Mouse (Mus musculus) heart, embryonic 11.5 days (tissue): ENCODE data around the gene Hoxa11. TPM values are rescaled to one million over a fixed set of nuclear protein-coding genes. Genes with fewer than 3 reads are reported as not detected.

Source experiments
- ATAC-seq: fragments of 200-750 bp; cut with Nextera tagmentation; replicated peaks from 2 replicates; pipeline ENCODE4 v1.8.0; 2017; ENCODE audit warnings: moderate library complexity; ENCODE audit not compliant: insufficient number of reproducible peaks, low FRiP score, low TSS enrichment
- H3K27ac ChIP-seq: fragments of 300-500 bp; sonication (generic); 2 replicates; pipeline ENCODE4 v1.5.1; 2014; ENCODE audit warnings: mild to moderate bottlenecking, low read depth, low read length
- H3K27me3 ChIP-seq: fragments of 300-500 bp; sonication (generic); 2 replicates; pipeline ENCODE4 v1.6.1; 2014; ENCODE audit warnings: mild to moderate bottlenecking, low read length, mixed read lengths; ENCODE audit not compliant: control insufficient read depth, insufficient read depth
- H3K36me3 ChIP-seq: fragments of 300-500 bp; sonication (generic); 2 replicates; pipeline ENCODE4 v1.6.1; 2014; ENCODE audit warnings: mild to moderate bottlenecking, low read length, moderate library complexity, mixed read lengths; ENCODE audit not compliant: control insufficient read depth, insufficient read depth
- H3K4me1 ChIP-seq: fragments of 300-500 bp; sonication (generic); 2 replicates; pipeline ENCODE4 v1.6.1; 2014; ENCODE audit warnings: low read length; ENCODE audit not compliant: control insufficient read depth, insufficient read depth
- H3K4me2 ChIP-seq: fragments of 300-500 bp; sonication (generic); 2 replicates; pipeline ENCODE4 v1.6.1; 2014; ENCODE audit warnings: mild to moderate bottlenecking, moderate library complexity
- H3K4me3 ChIP-seq: fragments of 300-500 bp; sonication (generic); 2 replicates; pipeline ENCODE4 v1.5.1; 2014; ENCODE audit warnings: low read depth, low read length
- H3K9ac ChIP-seq: fragments of 300-500 bp; sonication (generic); 2 replicates; pipeline ENCODE4 v1.6.1; 2014; ENCODE audit warnings: mild to moderate bottlenecking, low read depth, low read length, moderate library complexity
- H3K9me3 ChIP-seq: fragments of 300-500 bp; sonication (generic); replicated peaks from 2 replicates; pipeline ENCODE4 v1.6.1; 2016; ENCODE audit warnings: low read length; ENCODE audit not compliant: control insufficient read depth
- WGBS: fragments of 180-500 bp; shearing (Covaris S2); extraction: QIAGEN DNeasy Blood & Tissue Kit; methylation state at CpG from one replicate; pipeline ENCODE4 v1.1.7; 2014; ENCODE audit not compliant: insufficient replicate concordance; 5-methylcytosine and 5-hydroxymethylcytosine counted together
- polyA plus RNA-seq: library from polyadenylated mRNA; unstranded; fragments of >200 nt; fragmentation: Nextera tagmentation; extraction: Ambion mirVana; gene quantifications from 2 replicates; pipeline ENCODE4 v1.2.1, GENCODE M21; 2014

The Hoxa11 gene
- polyA plus RNA-seq, 1 experiment from 2014 or later: not detected

DNA sequence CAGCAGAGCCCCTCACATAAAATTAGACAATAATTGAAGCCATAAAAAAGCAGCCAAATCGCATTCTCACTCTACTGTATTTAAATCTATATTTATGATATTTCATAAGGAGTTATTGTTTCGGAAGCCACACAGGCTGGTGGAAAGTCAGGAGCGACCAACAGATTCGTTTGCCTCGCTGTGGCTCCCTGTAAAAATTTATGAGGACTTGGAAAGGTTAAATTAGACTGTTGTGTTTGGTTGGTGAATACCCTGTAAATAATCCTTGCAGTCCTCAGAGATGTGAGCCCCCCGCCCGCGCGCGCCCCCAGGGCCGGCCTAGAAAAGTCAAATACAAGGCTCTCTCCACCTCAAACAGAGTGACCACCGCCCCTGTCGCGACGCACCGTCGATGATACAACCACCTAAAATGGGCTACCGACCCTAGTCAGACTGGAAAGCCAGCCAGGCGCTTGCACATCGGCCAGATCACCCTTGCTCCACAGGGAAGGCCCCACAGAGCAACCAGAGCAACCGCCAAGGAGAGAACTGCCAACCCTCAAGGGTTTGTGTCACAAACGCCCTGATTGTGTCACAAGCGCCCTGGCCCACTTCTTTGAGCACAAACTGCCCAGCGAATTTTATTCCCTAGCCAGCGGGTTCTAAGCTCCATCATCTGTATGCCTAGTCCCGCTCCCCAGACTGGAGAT lies 18.9 kb downstream of the Hoxa11 start:
- no peaks in the 10 kb centered on the region for H3K36me3 ChIP-seq
- H3K9me3 ChIP-seq: no peaks in the 10 kb centered on the region
- no peak overlapping the region for H3K9ac ChIP-seq
- ATAC-seq: no peak
- H3K4me3 ChIP-seq: no peak overlapping the region
- WGBS: 2% methylated on average over 26 of the region's 26 CpGs
- peaks cover 5% of the 10 kb centered on the region; the same call in 1 of the 2 replicates for H3K4me1 ChIP-seq
- peaks cover 95% of the 10 kb centered on the region for H3K27me3 ChIP-seq
- H3K27ac ChIP-seq: no peak overlapping the region
- no peak overlapping the region for H3K4me2 ChIP-seq

- Histone ChIP-seq H3K9ac (no peak overlapping the region), H3K27ac (no peak overlapping the region), H3K4me2 (no peak overlapping the region), H3K27me3 (peaks cover 97% of the 10 kb centered on the region), H3K9me3 (no peaks in the 10 kb centered on the region), H3K4me3 (no peak overlapping the region), H3K4me1 (peaks cover 5% of the 10 kb centered on the region; the same call in 1 of the 2 replicates), H3K36me3 (no peaks in the 10 kb centered on the region)
- 4% methylated on average over 69 of the region's 69 CpGs for WGBS
- no peak for ATAC-seq
These were observed 19.7 kb downstream of the Hoxa11 start for GRCm38 (mm10) chr6:52225612-52226568.

- peaks cover 97% of the 10 kb centered on the region for H3K27me3 ChIP-seq
- no peak overlapping the region for H3K4me3 ChIP-seq
- H3K4me2 ChIP-seq: no peak overlapping the region
- no peak overlapping the region for H3K9ac ChIP-seq
- no peaks in the 10 kb centered on the region for H3K9me3 ChIP-seq
- H3K27ac ChIP-seq: no peak overlapping the region
- ATAC-seq: no peak
- under 1% methylated on average over 35 of the region's 36 CpGs for WGBS
- peaks cover 5% of the 10 kb centered on the region; the same call in 1 of the 2 replicates for H3K4me1 ChIP-seq
- H3K36me3 ChIP-seq: no peaks in the 10 kb centered on the region
These were observed 20.6 kb downstream of the Hoxa11 start for GRCm38 (mm10) chr6:52224895-52225611.

DNA sequence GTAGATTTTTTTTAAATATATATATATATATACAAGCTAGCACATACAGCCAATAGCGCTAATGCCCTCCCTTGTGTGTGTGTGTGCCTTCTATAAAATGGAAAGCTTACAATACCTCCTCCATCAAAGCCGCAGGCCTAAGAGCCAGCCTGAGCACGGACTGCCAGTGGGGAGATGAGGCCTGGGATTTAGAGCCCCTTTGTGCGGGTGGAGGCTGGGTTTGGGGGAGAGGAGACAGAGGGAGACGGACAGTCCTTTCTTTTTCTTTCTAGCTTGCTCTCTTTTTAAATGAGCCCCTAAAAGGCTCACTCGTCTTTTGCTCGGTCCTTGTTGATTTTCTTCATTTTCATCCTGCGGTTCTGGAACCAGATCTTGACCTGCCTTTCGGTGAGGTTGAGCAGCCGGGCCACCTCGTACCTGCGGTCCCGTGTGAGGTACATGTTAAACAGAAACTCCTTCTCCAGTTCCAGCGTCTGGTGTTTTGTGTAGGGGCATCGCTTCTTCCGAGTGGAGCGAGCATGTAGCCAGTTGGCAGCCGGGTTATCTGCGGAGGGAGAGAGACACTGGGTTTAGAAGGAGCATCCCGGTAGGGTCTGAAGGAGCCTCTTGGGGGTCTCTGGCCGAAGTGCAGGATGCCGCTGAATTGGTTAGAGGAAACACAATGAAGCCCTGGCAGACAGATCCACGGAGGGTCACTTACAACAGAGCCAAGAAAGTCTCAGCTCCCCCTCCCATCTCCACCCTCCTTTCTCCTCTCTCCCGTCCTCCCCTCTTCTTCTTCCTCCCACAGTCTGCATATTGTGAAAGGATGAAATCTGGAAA lies 21.5 kb downstream of the Hoxa11 start:
- peaks cover 97% of the 10 kb centered on the region for H3K27me3 ChIP-seq
- ATAC-seq: no peak
- WGBS: 3% methylated on average over 24 of the region's 24 CpGs
- no peak overlapping the region for H3K4me3 ChIP-seq
- no peak overlapping the region for H3K27ac ChIP-seq
- H3K4me2 ChIP-seq: no peak overlapping the region
- H3K36me3 ChIP-seq: no peaks in the 10 kb centered on the region
- H3K9ac ChIP-seq: no peak overlapping the region
- H3K9me3 ChIP-seq: no peaks in the 10 kb centered on the region
- peaks cover 5% of the 10 kb centered on the region; the same call in 1 of the 2 replicates for H3K4me1 ChIP-seq

DNA sequence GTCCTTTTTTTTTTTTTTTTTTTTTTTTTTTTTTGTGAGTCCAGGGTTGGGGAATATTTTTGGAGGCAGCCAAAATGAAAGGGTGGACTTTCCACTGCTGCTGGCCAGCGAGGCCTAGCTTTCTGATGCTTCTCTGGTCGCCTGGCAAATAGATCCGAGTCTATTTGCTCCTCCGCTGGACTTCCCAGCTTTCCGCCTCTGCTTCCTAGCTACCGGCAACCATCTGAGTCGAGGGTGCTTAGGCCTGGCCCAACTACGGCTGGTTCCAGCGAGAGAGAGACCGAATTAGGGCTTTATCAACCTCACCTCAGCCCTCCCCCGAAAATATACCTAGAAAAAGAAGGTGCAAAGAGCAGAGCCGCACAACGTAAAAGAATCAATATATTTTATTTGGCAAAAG lies 22.9 kb downstream of the Hoxa11 start:
- H3K9me3 ChIP-seq: no peaks in the 10 kb centered on the region
- H3K4me3 ChIP-seq: no peak overlapping the region
- no peaks in the 10 kb centered on the region for H3K36me3 ChIP-seq
- 13% methylated on average over 13 of the region's 13 CpGs for WGBS
- peaks cover 100% of the 10 kb centered on the region for H3K27me3 ChIP-seq
- peaks cover 5% of the 10 kb centered on the region; the same call in 1 of the 2 replicates for H3K4me1 ChIP-seq
- no peak for ATAC-seq
- H3K27ac ChIP-seq: no peak overlapping the region
- H3K4me2 ChIP-seq: no peak overlapping the region
- H3K9ac ChIP-seq: no peak overlapping the region

GRCm38 (mm10) chr6:52221993-52222685 lies 23.5 kb downstream of the Hoxa11 start:
- Histone ChIP-seq H3K9me3 (no peaks in the 10 kb centered on the region), H3K4me2 (peak overlapping the region; percentile 89), H3K9ac (no peak overlapping the region), H3K27me3 (peaks cover 100% of the 10 kb centered on the region), H3K4me3 (peak overlapping the region; percentile 57), H3K4me1 (peaks cover 5% of the 10 kb centered on the region; the same call in 1 of the 2 replicates), H3K36me3 (no peaks in the 10 kb centered on the region), H3K27ac (no peak overlapping the region)
- no peak for ATAC-seq
- 8% methylated on average over 21 of the region's 21 CpGs for WGBS

DNA sequence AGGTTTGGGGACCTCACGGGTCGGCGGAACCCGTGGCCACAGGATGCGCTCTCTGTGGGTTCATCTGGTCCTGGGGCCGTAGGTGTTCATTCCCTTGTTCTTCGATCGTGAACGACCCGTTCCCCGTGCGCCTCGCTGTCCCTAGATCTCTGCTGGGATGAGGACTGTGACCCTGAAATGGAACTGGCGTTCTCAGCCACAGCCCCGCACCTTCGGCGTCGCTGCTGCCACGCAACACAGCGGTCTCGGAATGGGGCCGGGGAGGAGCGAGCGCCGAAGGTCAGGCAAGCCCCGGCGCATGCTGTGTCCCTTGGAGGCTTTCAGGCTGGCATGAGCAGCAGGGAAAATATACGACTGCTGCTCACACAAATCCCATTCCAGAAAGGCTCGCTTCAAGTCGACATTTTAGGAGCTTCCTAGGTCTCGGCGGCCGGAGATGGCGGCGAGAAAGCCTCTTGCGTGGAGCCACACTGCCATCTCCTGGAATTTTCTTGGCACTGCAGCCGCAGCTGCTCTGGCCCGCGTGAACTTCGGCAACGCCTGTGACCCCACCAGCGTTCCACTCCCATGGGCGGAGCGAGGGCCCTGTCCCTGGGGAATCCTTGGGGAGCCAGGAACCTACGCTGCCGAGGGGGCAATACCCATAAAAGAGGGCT lies 24.1 kb downstream of the Hoxa11 start, which contains the start of gene Hoxa7:
TSS of gene Hoxa7 (minus strand) at position 518 of the 656 bp plus-strand sequence.
- Histone ChIP-seq H3K9ac (no peak within 1 kb of the TSS), H3K27me3 (peaks cover 100% of the 10 kb centered on the region), H3K36me3 (no peaks in the 10 kb centered on the region), H3K4me3 (peak within 1 kb of the TSS; percentile 57), H3K9me3 (no peaks in the 10 kb centered on the region), H3K4me2 (peak within 1 kb of the TSS; percentile 89), H3K4me1 (peaks cover 9% of the 10 kb centered on the region; the same call in 1 of the 2 replicates), H3K27ac (no peak within 1 kb of the TSS)
- ATAC-seq: 0 out of 2 replicates have a peak, but pooled peaks have one; percentile 7
- 2% methylated on average over 46 of the region's 46 CpGs for WGBS
